Mouse (Mus musculus) bone marrow macrophage, adult 2 months (primary cell): Measurements from ENCODE around the gene Lrp1.

ENCODE experiments used
- CTCF ChIP-seq: IDR thresholded peaks from 2 replicates; pipeline ENCODE4 v1.5.1; 2012; ENCODE audit warnings: low read depth, mild to moderate bottlenecking, low read length, moderate library complexity
- POLR2A ChIP-seq: IDR thresholded peaks from 2 replicates; pipeline ENCODE4 v1.6.1; 2012; ENCODE audit warnings: mild to moderate bottlenecking, low read depth, low read length, borderline replicate concordance

DNA sequence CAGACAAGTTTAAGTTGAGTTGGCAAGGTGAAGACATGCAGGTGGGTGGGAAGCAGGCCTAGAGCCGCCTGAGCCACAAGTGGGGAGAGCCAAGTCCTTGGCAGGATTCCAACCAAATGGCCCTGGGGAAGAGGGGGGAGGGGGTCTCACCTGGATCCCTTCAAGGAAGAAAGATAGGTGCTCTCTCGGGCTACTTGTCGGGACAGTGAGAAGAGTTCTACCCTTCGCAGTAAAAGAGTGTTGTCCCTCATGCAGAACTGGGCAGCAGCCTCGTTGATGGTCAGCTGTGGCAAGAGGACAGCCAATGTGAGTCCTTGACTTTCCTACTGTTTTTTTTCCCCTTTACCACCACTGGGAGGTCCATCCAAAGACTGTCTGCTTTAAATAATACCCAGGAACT is 42.6 kb upstream of the Lrp1 start:
- no peak for TF ChIP-seq CTCF
- no peak for TF ChIP-seq POLR2A
